Mouse (Mus musculus) C2C12 (cell line): ENCODE measurements around the gene Dock1. TPM values are rescaled to one million over a fixed set of nuclear protein-coding genes. Genes with fewer than 3 reads are reported as not detected.

Experiments used
- H3K27me3 ChIP-seq: one replicate; pipeline ENCODE4 v1.6.1; 2011; ENCODE audit not compliant: control insufficient read depth, insufficient read depth, insufficient read length
- H3K36me3 ChIP-seq: one replicate; pipeline ENCODE4 v1.6.1; 2011; ENCODE audit not compliant: control insufficient read depth, insufficient read depth
- H3K4me3 ChIP-seq: one replicate; pipeline ENCODE4 v1.5.1; 2011; ENCODE audit warnings: mild to moderate bottlenecking, control low read depth; ENCODE audit not compliant: poor library complexity, insufficient read depth, severe bottlenecking
- H3K79me2 ChIP-seq: one replicate; pipeline ENCODE4 v1.6.1; 2011; ENCODE audit not compliant: control insufficient read depth, insufficient read depth
- H3K79me3 ChIP-seq: one replicate; pipeline ENCODE4 v1.6.1; 2011; ENCODE audit warnings: low read depth, control low read depth
- H3ac ChIP-seq: one replicate; pipeline ENCODE3; 2011; ENCODE audit warnings: low read depth; ENCODE audit not compliant: control insufficient read depth, insufficient read length
- CEBPB ChIP-seq: IDR thresholded peaks from one replicate; pipeline ENCODE4 v1.6.1; 2011; ENCODE audit warnings: low read depth, mild to moderate bottlenecking, control low read depth, moderate library complexity
- CTCF ChIP-seq: IDR thresholded peaks from one replicate; pipeline ENCODE4 v1.5.1; 2011; ENCODE audit not compliant: control insufficient read depth, insufficient read depth, insufficient read length
- FOSL1 ChIP-seq: IDR thresholded peaks from one replicate; pipeline ENCODE4 v1.8.0; 2011; ENCODE audit warnings: mild to moderate bottlenecking, low read length; ENCODE audit not compliant: poor library complexity, insufficient read depth, severe bottlenecking
- MAX ChIP-seq: IDR thresholded peaks from one replicate; pipeline ENCODE4 v1.6.1; 2011; ENCODE audit warnings: mild to moderate bottlenecking, control low read depth
- MYOD1 ChIP-seq: IDR thresholded peaks from one replicate; pipeline ENCODE4 v1.6.1; 2011; ENCODE audit warnings: low read depth; ENCODE audit not compliant: control insufficient read depth, insufficient read length
- MYOG ChIP-seq: IDR thresholded peaks from one replicate; pipeline ENCODE4 v1.6.1; 2011; ENCODE audit not compliant: control insufficient read depth, insufficient read length; ENCODE audit errors: extremely low read depth
- USF1 ChIP-seq: IDR thresholded peaks from one replicate; pipeline ENCODE4 v1.6.1; 2011; ENCODE audit warnings: low read depth, mild to moderate bottlenecking, control low read depth, moderate library complexity
- polyA plus RNA-seq: library from polyadenylated mRNA; unstranded; fragments of >200 nt; fragmentation: generic; extraction: Trizol; gene quantifications from one replicate; pipeline ENCODE4 v1.2.1, GENCODE M21; 2012; ENCODE audit warnings: missing spikeins

Gene Dock1
- polyA plus RNA-seq, 1 experiment, result 12.1 TPM

DNA sequence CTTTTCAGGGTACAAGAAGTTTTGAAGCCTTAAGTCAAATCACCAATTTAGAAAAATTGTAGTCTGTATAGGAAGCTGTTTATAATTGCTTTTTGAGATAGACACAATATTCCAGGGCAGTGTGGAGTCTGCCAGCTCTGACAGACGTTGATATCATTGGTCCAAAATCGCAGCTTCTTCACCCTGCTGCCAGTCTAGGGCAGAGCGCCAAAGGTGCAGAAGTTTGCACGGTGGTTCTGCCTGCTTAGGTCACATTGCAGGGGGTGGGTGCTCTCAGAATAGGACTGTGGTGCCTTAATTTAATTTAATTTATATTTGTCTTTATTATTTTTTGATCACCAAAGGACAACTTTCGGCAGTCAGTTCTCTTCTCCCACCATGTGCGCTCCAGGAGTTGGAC is 288.6 kb downstream of the Dock1 start:
- H3K36me3 ChIP-seq, result no peaks in the 10 kb centered on the region
- no peak overlapping the region for H3K4me3 ChIP-seq
- no peak overlapping the region for H3ac ChIP-seq
- H3K79me3 ChIP-seq, result no peaks in the 10 kb centered on the region
- no peaks in the 10 kb centered on the region for H3K27me3 ChIP-seq
- H3K79me2 ChIP-seq, result no peaks in the 10 kb centered on the region
- TF ChIP-seq CTCF (no peak), USF1 (no peak), MYOD1 (no peak), MAX (no peak), FOSL1 (no peak), MYOG (no peak), CEBPB (no peak)

- H3K79me2 ChIP-seq, result no peaks in the 10 kb centered on the region
- no peak for TF ChIP-seq CEBPB
- no peak for TF ChIP-seq FOSL1
- no peak for TF ChIP-seq MYOD1
- TF ChIP-seq MYOG, result no peak
- peak; percentile 22 for TF ChIP-seq CTCF
- H3K79me3 ChIP-seq, result no peaks in the 10 kb centered on the region
- H3K27me3 ChIP-seq, result no peaks in the 10 kb centered on the region
- H3ac ChIP-seq, result no peak overlapping the region
- H3K36me3 ChIP-seq, result no peaks in the 10 kb centered on the region
- no peak overlapping the region for H3K4me3 ChIP-seq
These were observed 290.4 kb downstream of the Dock1 start for GRCm38 (mm10) chr7:134960871-134961270.

- H3ac ChIP-seq, result no peak overlapping the region
- no peaks in the 10 kb centered on the region for H3K27me3 ChIP-seq
- TF ChIP-seq CEBPB, result no peak
- no peak overlapping the region for H3K4me3 ChIP-seq
- no peaks in the 10 kb centered on the region for H3K79me3 ChIP-seq
- H3K36me3 ChIP-seq, result no peaks in the 10 kb centered on the region
- no peaks in the 10 kb centered on the region for H3K79me2 ChIP-seq
These were observed 291.2 kb downstream of the Dock1 start for GRCm38 (mm10) chr7:134961608-134962007.

DNA sequence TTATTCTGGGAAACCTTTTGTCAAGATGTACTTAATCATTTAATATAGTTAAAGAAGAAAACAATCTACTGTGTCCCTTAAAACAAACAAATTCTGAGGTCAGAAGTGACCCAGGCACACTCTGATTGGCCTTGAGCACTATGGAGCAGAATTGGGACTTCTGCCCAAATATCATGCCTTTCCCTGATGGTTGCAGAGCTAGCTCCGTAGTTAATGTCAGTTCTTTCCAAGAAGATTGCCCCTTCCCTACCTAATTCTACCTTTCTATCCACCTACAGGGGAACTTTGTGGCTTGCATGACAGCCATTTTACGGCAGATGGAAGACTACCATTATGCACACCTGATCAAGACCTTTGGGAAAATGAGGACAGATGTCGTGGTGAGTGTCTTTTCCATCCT is 319.8 kb downstream of the Dock1 start:
- H3K36me3 ChIP-seq, result no peaks in the 10 kb centered on the region
- no peak overlapping the region for H3K4me3 ChIP-seq
- no peak overlapping the region for H3ac ChIP-seq
- TF ChIP-seq CEBPB (no peak), MYOD1 (no peak), MAX (no peak), USF1 (no peak), CTCF (no peak), MYOG (no peak), FOSL1 (no peak)
- no peaks in the 10 kb centered on the region for H3K79me3 ChIP-seq
- H3K79me2 ChIP-seq, result no peaks in the 10 kb centered on the region
- H3K27me3 ChIP-seq, result no peaks in the 10 kb centered on the region

DNA sequence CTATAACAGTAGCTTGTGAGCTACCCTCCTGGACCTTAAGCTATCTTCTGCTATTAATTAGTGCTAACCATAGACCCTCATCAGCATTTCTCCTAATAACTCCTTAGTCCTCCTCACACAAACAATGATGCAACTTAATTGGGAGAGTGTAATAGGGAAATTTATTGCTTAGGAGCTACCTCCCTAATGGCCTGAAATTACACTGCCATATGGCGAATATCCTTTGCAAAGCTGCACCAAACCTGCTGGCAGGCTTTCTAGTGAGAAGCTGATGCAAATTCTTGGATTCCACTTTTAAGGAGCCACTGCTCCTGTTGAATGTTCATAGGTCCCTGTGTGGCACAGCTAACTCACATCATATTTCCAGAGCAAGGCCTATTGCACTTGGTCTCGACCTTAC is 320.5 kb downstream of the Dock1 start:
- Histone ChIP-seq H3K36me3 (no peaks in the 10 kb centered on the region), H3K79me3 (no peaks in the 10 kb centered on the region), H3K79me2 (no peaks in the 10 kb centered on the region), H3K27me3 (no peaks in the 10 kb centered on the region), H3K4me3 (no peak overlapping the region), H3ac (no peak overlapping the region)
- TF ChIP-seq MYOG (no peak), MAX (no peak), USF1 (no peak), CTCF (no peak), MYOD1 (no peak), CEBPB (no peak), FOSL1 (no peak)

GRCm38 (mm10) chr7:134994983-134995382 is 324.5 kb downstream of the Dock1 start:
- no peaks in the 10 kb centered on the region for H3K79me3 ChIP-seq
- H3K27me3 ChIP-seq, result no peaks in the 10 kb centered on the region
- H3K36me3 ChIP-seq, result no peaks in the 10 kb centered on the region
- no peak overlapping the region for H3ac ChIP-seq
- no peak overlapping the region for H3K4me3 ChIP-seq
- TF ChIP-seq CEBPB (no peak), MAX (no peak), MYOG (no peak), FOSL1 (no peak), MYOD1 (no peak), USF1 (no peak), CTCF (no peak)
- H3K79me2 ChIP-seq, result no peaks in the 10 kb centered on the region
